In genomic region chr12:96754714-96755113, GRCm38 (mm10) we compare ENCODE assay signal across 19 mouse cellular contexts.
"Had no signal": no experiment of that assay in that cellular context is flagged by ENCODE, and none has a peak within 500 bp of the region (broad histone marks: within the 10 kb centered on the region; RNA-seq: fewer than 3 reads in every experiment).

No protein-coding gene starts in this region.

- DNase-seq: kidney, adult 11 months; kidney, adult 8-10 months; kidney, postnatal 10 days; kidney, postnatal 36 days; layer of hippocampus, postnatal 36 days; liver, postnatal 0 days; lung, embryonic 14.5 days; right cerebral cortex, adult 18-20 months; right cerebral cortex, postnatal 14 days; right cerebral cortex, postnatal 4 days; thymus, adult 2 months; thymus, postnatal 14 days; thymus, postnatal 4 days had no signal

- H3K4me2 ChIP-seq: kidney, embryonic 15.5 days; lung, embryonic 14.5 days had no signal

- H3K4me3 ChIP-seq: kidney, embryonic 15.5 days; left cerebral cortex, adult 2 months had no signal

- ATAC-seq: liver, postnatal 0 days; lung, postnatal 0 days had no signal

- H3K9ac ChIP-seq: kidney, embryonic 15.5 days; liver, embryonic 14.5 days; liver, postnatal 0 days; lung, embryonic 14.5 days had no signal

- H3K4me1 ChIP-seq: kidney, embryonic 15.5 days had no signal

- H3K27ac ChIP-seq: kidney, embryonic 15.5 days; left cerebral cortex, adult 2 months; liver, embryonic 14.5 days; macrophage; stomach, postnatal 0 days had no signal

- H3K36me3 ChIP-seq: kidney, embryonic 15.5 days had no signal

- H3K27me3 ChIP-seq: kidney, embryonic 15.5 days had no signal

- H3K9me3 ChIP-seq: kidney, embryonic 15.5 days had no signal
